Mouse (Mus musculus): ENCODE results near the gene Olfr1417. TPM values are rescaled to one million over a fixed set of nuclear protein-coding genes. Genes with fewer than 3 reads are reported as not detected.
"Not testable (repeated sequence)": the region's sequence is repeated elsewhere in the genome, so short reads cannot be mapped to it uniquely, and the experiment has no call there.

Gene Olfr1417
- not detected for total RNA-seq (2021)

DNA sequence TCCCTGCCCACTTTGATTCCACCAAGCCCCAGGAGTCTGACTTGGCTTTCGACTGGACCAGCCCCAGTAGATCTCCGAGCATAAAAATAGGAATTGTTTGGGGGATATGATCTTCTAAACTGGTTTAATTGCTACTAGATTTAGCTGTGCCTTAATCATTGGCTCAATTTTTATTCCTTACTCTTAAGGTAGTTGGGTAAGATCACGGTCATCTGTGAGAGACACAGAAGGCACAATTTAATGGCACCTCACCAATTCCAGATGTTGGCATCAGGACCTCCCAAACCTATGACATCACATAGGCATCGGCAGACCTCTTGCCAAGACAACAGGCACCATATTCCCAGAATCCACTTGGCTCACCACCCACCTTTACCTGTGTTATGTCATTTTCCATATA, at the start of gene Olfr1417:
Olfr1417 (minus strand) TSS at position 101 of the 400 bp plus-strand sequence.
- no peak for DNase-seq

GRCm38 (mm10) chr19:11886265-11886664, 47.2 kb upstream of the Olfr1417 start, which contains the start of gene Olfr1420:
Gene Olfr1420, plus strand, starts transcription at chr19:11886565.
- DNase-seq = no peak

- DNase-seq = not testable (repeated sequence)
These were observed 39.4 kb upstream of the Olfr1417 start for GRCm38 (mm10) chr19:11878404-11878803.

GRCm38 (mm10) chr19:11875006-11875405, 36.0 kb upstream of the Olfr1417 start, which contains the start of gene Olfr1419:
Gene Olfr1419, minus strand, starts transcription at chr19:11875106.
- no peak for DNase-seq

DNA sequence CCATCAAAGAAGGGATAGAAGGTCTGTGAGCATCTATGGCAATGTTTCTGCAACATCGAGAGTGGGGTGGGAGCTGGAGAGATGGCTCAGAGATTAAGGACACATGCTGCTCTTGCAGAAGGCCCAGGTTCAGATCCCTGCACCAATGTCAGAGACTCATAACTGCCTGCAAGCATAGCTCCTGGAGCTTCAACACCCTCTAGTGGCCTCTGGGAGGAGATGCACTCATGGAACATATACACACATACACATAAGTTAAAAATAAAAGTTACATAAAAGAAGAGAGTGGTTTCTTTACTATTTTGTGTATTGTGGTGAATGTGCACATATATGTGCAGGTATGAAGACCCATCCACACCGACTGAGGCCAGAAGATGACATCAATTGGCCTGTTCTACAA, 28.8 kb upstream of the Olfr1417 start:
- DNase-seq = no peak

DNA sequence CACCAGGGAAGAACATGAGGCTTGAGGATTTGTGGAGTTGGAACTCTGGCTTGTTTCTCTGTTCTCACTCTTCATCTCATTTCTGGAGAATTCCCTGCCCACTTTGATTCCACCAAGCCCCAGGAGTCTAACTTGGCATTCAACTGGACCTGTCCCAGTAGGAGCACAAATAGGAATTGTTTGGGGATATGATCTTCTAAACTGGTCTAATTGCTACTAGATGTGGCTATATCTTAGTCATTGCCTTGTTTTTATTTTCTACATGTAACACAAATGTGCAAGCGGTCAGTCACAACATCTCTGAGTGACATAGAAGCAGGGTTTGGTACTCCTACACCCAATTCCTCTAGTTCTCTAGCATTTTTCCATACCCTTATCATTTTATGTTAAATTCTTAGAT, 21.9 kb upstream of the Olfr1417 start, which contains the start of gene Olfr1418:
Olfr1418 (minus strand) TSS at position 101 of the 400 bp plus-strand sequence.
- DNase-seq = no peak

- DNase-seq = no peak
These were observed 17.5 kb upstream of the Olfr1417 start for GRCm38 (mm10) chr19:11856506-11856905.

- no peak for DNase-seq
These were observed 15.8 kb upstream of the Olfr1417 start for GRCm38 (mm10) chr19:11854821-11855220.

GRCm38 (mm10) chr19:11852652-11853051, 13.6 kb upstream of the Olfr1417 start:
- DNase-seq = no peak

DNA sequence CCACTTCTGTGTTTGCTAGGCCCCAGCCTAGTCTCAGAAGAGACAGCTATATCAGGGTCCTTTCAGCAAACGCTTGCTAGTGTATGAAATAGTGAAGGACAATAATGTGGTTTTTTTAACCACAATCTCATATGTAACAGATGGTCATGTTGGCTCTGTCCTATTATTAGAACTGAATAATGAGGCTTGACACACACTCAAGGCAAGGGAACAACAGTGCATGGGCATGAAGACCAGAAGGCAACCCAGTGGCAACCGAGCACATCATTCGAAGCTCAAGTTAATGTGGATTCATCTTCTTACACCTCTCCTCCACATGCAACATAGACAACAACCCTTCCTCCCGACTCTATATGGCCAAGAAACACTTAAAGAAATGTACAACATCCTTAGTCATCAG, 7.3 kb upstream of the Olfr1417 start:
- no peak for DNase-seq

- no peak for DNase-seq
These were observed 15.5 kb downstream of the Olfr1417 start for GRCm38 (mm10) chr19:11823346-11824065.

DNA sequence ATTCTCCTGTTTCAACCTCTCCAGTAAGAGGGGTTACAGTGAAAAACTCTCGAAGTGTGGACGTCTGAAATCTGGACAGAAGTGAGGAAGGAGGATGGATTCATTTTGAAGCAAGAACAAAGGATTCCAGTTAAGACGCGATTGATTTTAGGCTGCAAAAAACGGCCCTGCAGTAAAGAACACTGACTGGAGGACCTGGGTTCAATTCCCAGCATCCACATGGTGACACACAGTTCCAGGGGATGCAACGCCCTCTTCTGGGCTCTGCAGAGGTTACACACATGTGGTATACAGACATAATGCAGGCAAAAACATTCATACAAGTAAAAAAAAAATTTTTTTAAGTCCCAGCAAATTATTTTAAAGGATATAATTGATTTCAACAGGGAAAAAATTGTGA, 18.8 kb downstream of the Olfr1417 start:
- DNase-seq = no peak

GRCm38 (mm10) chr19:11819800-11820199, 19.2 kb downstream of the Olfr1417 start:
- peak; percentile 32 to 61 for DNase-seq

DNA sequence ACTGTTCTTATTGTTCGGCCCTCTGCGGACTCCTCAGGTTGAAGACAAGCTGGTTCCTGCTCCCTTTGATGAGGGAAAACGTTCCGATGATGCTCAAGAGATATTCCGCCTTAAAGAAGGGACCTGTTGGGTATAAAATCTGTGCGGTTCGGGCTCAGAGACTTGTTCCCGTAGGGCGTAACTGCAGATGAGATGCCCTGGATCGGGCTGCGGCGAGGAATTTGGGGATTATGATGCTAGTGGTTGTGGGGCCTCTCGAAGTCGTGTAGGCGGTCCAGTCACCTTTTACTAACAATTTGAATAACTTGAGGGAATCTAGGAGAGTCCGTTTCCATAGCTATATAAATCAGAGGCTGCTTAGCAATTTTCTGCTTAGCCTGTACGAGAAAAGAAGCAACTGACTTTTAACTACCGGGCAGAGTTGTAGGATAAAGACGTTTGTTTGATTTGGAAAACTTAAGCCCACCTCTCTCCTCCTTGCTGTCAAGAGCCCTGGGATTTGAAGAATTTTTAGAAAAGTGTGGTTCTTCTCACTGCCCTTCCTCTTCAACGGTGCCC, 19.8 kb downstream of the Olfr1417 start, which contains the start of gene Stx3:
Stx3 (minus strand) TSS at position 261 of the 558 bp plus-strand sequence.
- DNase-seq = no peak

- peak; percentile 37 to 41 for DNase-seq
These were observed 20.5 kb downstream of the Olfr1417 start for GRCm38 (mm10) chr19:11818199-11819142.

- no peak for DNase-seq
These were observed 21.4 kb downstream of the Olfr1417 start for GRCm38 (mm10) chr19:11817586-11817985.

- DNase-seq = no peak
These were observed 22.3 kb downstream of the Olfr1417 start for GRCm38 (mm10) chr19:11816706-11817105.

- no peak for DNase-seq
These were observed 24.2 kb downstream of the Olfr1417 start for GRCm38 (mm10) chr19:11814742-11815333.

- no peak for DNase-seq
These were observed 25.4 kb downstream of the Olfr1417 start for GRCm38 (mm10) chr19:11813649-11814048.

- no peak for DNase-seq
These were observed 25.9 kb downstream of the Olfr1417 start for GRCm38 (mm10) chr19:11813136-11813535.

DNA sequence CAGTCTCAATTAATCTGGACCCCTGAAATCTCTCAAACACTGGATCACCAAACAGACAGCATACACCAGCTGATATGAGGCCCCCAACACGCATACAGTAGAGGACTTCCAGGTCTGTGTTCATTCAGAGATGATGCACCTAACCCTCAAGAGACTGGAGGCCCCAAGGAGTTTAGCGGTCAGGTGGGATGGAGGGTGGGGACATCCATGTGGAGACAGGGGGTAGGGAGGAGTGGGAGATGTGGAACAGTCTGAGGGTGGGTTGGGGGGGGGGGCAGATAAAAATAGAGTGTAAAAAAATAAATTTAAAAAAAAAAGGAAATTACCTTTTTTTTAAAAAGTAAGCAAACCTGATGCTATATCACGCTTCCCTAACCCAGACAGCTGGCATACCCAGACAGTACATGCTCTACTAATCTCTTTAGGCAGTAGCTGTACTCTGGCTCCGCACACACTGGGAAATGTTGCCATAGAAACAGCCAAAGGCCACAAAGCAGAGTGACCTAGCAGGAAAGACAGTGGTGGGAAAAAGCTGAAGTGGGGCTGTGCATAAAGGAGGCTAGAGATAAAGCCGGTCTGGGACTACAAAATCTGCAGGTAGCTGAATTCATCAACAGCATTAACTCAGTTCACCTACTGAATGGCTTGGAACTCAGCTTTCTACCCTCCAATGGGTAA, 27.2 kb downstream of the Olfr1417 start:
- DNase-seq = no peak

- no peak for DNase-seq
These were observed 28.2 kb downstream of the Olfr1417 start for GRCm38 (mm10) chr19:11810856-11811255.

Measured in layer of hippocampus, postnatal 36 days (tissue).